Mouse (Mus musculus): Measurements from ENCODE around the gene Tacr2. TPM values are rescaled to one million over a fixed set of nuclear protein-coding genes. Genes with fewer than 3 reads are reported as not detected.
A peak's percentile ranks its signal among the peaks of the same experiment; 100 is the strongest.

The Tacr2 gene
- polyA plus RNA-seq, 1 experiment from 2014 or later = 0.64 TPM

- Histone ChIP-seq H3K9ac (no peak overlapping the region), H3K4me3 (replicated peaks) (no peak overlapping the region), H3K4me1 (no peaks in the 10 kb centered on the region), H3K27me3 (replicated peaks) (no peaks in the 10 kb centered on the region), H3K9me3 (no peaks in the 10 kb centered on the region), H3K27ac (no peak overlapping the region), H3K4me2 (no peak overlapping the region), H3K36me3 (peaks cover 28% of the 10 kb centered on the region)
- no peak for ATAC-seq (ENCODE audit: insufficient read depth, low FRiP score, low read depth)
- WGBS = 92% methylated on average over 18 of the region's 19 CpGs
Observed at GRCm38 (mm10) chr10:62277499-62278293, 25.5 kb downstream of the Tacr2 start.

- Histone ChIP-seq H3K9ac (no peak overlapping the region), H3K27ac (no peak overlapping the region), H3K4me3 (replicated peaks) (no peak overlapping the region), H3K4me1 (no peaks in the 10 kb centered on the region), H3K36me3 (peaks cover 25% of the 10 kb centered on the region), H3K4me2 (no peak overlapping the region), H3K9me3 (no peaks in the 10 kb centered on the region), H3K27me3 (replicated peaks) (no peaks in the 10 kb centered on the region)
- WGBS = 66% methylated on average over 3 of the region's 3 CpGs
- no peak for ATAC-seq (ENCODE audit: insufficient read depth, low FRiP score, low read depth)
Observed at GRCm38 (mm10) chr10:62279066-62279465, 26.8 kb downstream of the Tacr2 start.

GRCm38 (mm10) chr10:62279671-62280070, 27.4 kb downstream of the Tacr2 start:
- ATAC-seq (ENCODE audit: insufficient read depth, low FRiP score, low read depth) = no peak
- Histone ChIP-seq H3K36me3 (peaks cover 23% of the 10 kb centered on the region), H3K4me3 (replicated peaks) (no peak overlapping the region), H3K27me3 (replicated peaks) (no peaks in the 10 kb centered on the region), H3K9ac (no peak overlapping the region), H3K4me2 (no peak overlapping the region), H3K4me1 (no peaks in the 10 kb centered on the region), H3K27ac (no peak overlapping the region), H3K9me3 (no peaks in the 10 kb centered on the region)
- 68% methylated on average over 4 of the region's 4 CpGs for WGBS

GRCm38 (mm10) chr10:62282782-62283181, 30.5 kb downstream of the Tacr2 start:
- Histone ChIP-seq H3K9me3 (no peaks in the 10 kb centered on the region), H3K4me3 (replicated peaks) (no peak overlapping the region), H3K4me2 (no peak overlapping the region), H3K9ac (no peak overlapping the region), H3K27ac (no peak overlapping the region), H3K4me1 (no peaks in the 10 kb centered on the region), H3K27me3 (replicated peaks) (no peaks in the 10 kb centered on the region), H3K36me3 (peaks cover 28% of the 10 kb centered on the region)
- ATAC-seq (ENCODE audit: insufficient read depth, low FRiP score, low read depth) = no peak
- 59% methylated on average over 9 of the region's 9 CpGs for WGBS

GRCm38 (mm10) chr10:62283206-62283792, 31.1 kb downstream of the Tacr2 start:
- Histone ChIP-seq H3K27ac (no peak overlapping the region), H3K36me3 (peaks cover 28% of the 10 kb centered on the region), H3K9ac (no peak overlapping the region), H3K27me3 (replicated peaks) (no peaks in the 10 kb centered on the region), H3K4me1 (no peaks in the 10 kb centered on the region), H3K9me3 (no peaks in the 10 kb centered on the region), H3K4me2 (no peak overlapping the region), H3K4me3 (replicated peaks) (no peak overlapping the region)
- WGBS = 76% methylated on average over 4 of the region's 4 CpGs
- no peak for ATAC-seq (ENCODE audit: insufficient read depth, low FRiP score, low read depth)

GRCm38 (mm10) chr10:62287460-62288124, 35.4 kb downstream of the Tacr2 start:
- Histone ChIP-seq H3K36me3 (peaks cover 23% of the 10 kb centered on the region), H3K4me1 (no peaks in the 10 kb centered on the region), H3K27ac (no peak overlapping the region), H3K9me3 (no peaks in the 10 kb centered on the region), H3K4me3 (replicated peaks) (no peak overlapping the region), H3K27me3 (replicated peaks) (no peaks in the 10 kb centered on the region), H3K9ac (no peak overlapping the region), H3K4me2 (no peak overlapping the region)
- ATAC-seq (ENCODE audit: insufficient read depth, low FRiP score, low read depth) = no peak
- 73% methylated on average over 6 of the region's 6 CpGs for WGBS

GRCm38 (mm10) chr10:62294112-62294511, 41.9 kb downstream of the Tacr2 start:
- H3K36me3 ChIP-seq = peaks cover 18% of the 10 kb centered on the region
- H3K9ac ChIP-seq = no peak overlapping the region
- 83% methylated on average over 4 of the region's 4 CpGs for WGBS
- no peak overlapping the region for H3K27ac ChIP-seq
- no peaks in the 10 kb centered on the region for H3K4me1 ChIP-seq
- H3K4me2 ChIP-seq = no peak overlapping the region
- no peak overlapping the region for H3K4me3 ChIP-seq (replicated peaks)
- H3K27me3 ChIP-seq (replicated peaks) = no peaks in the 10 kb centered on the region
- H3K9me3 ChIP-seq = no peaks in the 10 kb centered on the region
- ATAC-seq (ENCODE audit: insufficient read depth, low FRiP score, low read depth) = no peak

- Histone ChIP-seq H3K9ac (no peak overlapping the region), H3K4me1 (0 out of 2 replicates have a peak, but pooled peaks cover 3% of the 10 kb centered on the region), H3K27me3 (replicated peaks) (no peaks in the 10 kb centered on the region), H3K27ac (no peak overlapping the region), H3K9me3 (no peaks in the 10 kb centered on the region), H3K36me3 (peaks cover 8% of the 10 kb centered on the region), H3K4me2 (no peak overlapping the region), H3K4me3 (replicated peaks) (no peak overlapping the region)
- ATAC-seq (ENCODE audit: insufficient read depth, low FRiP score, low read depth) = no peak
- WGBS = 80% methylated on average over 22 of the region's 26 CpGs
Observed at GRCm38 (mm10) chr10:62296086-62296872, 44.0 kb downstream of the Tacr2 start.

- no peak overlapping the region for H3K4me2 ChIP-seq
- ATAC-seq (ENCODE audit: insufficient read depth, low FRiP score, low read depth) = 0 out of 2 replicates have a peak, but pooled peaks have one; percentile 24
- H3K4me1 ChIP-seq = 0 out of 2 replicates have a peak, but pooled peaks cover 3% of the 10 kb centered on the region
- peaks cover 6% of the 10 kb centered on the region; the same call in 1 of the 2 replicates for H3K36me3 ChIP-seq
- no peak overlapping the region for H3K27ac ChIP-seq
- no peak overlapping the region for H3K4me3 ChIP-seq (replicated peaks)
- no peaks in the 10 kb centered on the region for H3K9me3 ChIP-seq
- no peaks in the 10 kb centered on the region for H3K27me3 ChIP-seq (replicated peaks)
- 73% methylated on average over 23 of the region's 23 CpGs for WGBS
- no peak overlapping the region for H3K9ac ChIP-seq
Observed at GRCm38 (mm10) chr10:62300006-62300827, 48.0 kb downstream of the Tacr2 start.

- ATAC-seq (ENCODE audit: insufficient read depth, low FRiP score, low read depth) = no peak
- Histone ChIP-seq H3K4me1 (0 out of 2 replicates have a peak, but pooled peaks cover 11% of the 10 kb centered on the region), H3K9ac (no peak overlapping the region), H3K27ac (no peak overlapping the region), H3K36me3 (no peaks in the 10 kb centered on the region), H3K4me2 (no peak overlapping the region), H3K27me3 (replicated peaks) (no peaks in the 10 kb centered on the region), H3K9me3 (no peaks in the 10 kb centered on the region), H3K4me3 (replicated peaks) (no peak overlapping the region)
- WGBS = 81% methylated on average over 6 of the region's 6 CpGs
Observed at GRCm38 (mm10) chr10:62305090-62305489, 52.9 kb downstream of the Tacr2 start.

GRCm38 (mm10) chr10:62306483-62306882, 54.2 kb downstream of the Tacr2 start:
- H3K9me3 ChIP-seq = no peaks in the 10 kb centered on the region
- H3K4me2 ChIP-seq = no peak overlapping the region
- peaks cover 11% of the 10 kb centered on the region for H3K4me1 ChIP-seq
- H3K27ac ChIP-seq = peak overlapping the region; percentile 18; the same call in 1 of the 2 replicates
- no peaks in the 10 kb centered on the region for H3K27me3 ChIP-seq (replicated peaks)
- no peak overlapping the region for H3K4me3 ChIP-seq (replicated peaks)
- no peak overlapping the region for H3K9ac ChIP-seq
- peak; percentile 27; the same call in 1 of the 2 replicates for ATAC-seq (ENCODE audit: insufficient read depth, low FRiP score, low read depth)
- WGBS = 33% methylated on average over 3 of the region's 3 CpGs
- H3K36me3 ChIP-seq = no peaks in the 10 kb centered on the region
